Mouse (Mus musculus) c-Kit-positive CD71-negative TER-119-negative erythroid progenitor cells, embryonic 14.5 days (primary cell): ENCODE results near the gene Tnrc6c.
A peak's percentile ranks its signal among the peaks of the same experiment; 100 is the strongest.

Experiments
- DNase-seq: peaks from one replicate; pipeline ENCODE4 v3.0.0-alpha.2; 2013; ENCODE audit warnings: low read depth

Tnrc6c gene

DNA sequence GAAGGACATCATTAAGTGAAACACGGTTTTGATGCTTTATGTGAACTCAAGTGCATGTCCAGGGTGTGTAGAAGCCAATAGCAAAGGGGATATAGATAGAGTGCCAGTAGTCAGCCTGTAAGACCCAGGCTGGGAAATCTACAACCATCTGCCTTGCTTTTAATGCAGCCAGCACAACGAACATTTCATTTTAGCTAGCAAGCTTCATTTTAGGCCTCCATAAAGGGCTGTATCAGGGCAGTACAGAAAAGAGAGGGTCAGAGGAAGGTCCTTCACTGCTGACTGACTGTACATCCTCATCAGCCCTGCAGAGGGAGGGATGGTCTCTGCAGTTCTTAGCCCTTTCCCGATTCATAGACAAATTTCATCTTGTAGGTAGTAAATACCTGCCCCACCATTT lies 23.0 kb downstream of the Tnrc6c start:
- no peak for DNase-seq

DNA sequence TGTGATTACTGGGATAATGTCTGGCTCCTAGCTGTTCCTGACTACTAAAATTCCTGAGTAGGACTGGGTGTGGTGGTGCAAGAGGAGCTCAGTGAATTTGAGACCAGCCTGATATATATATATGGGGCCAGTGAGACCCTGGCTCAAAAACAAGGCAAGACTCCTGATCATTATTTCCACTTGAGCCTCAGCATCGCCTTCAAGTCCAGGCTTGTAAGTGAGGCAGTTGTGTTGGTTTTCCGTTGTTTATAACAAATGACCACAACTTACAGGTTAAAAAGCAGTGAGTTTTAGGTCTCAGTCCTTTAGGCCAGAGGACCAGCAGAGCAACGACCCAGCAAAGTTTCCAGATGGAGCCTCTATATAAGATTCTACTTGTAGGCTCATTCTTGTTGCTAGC lies 23.5 kb downstream of the Tnrc6c start:
- no peak for DNase-seq

DNA sequence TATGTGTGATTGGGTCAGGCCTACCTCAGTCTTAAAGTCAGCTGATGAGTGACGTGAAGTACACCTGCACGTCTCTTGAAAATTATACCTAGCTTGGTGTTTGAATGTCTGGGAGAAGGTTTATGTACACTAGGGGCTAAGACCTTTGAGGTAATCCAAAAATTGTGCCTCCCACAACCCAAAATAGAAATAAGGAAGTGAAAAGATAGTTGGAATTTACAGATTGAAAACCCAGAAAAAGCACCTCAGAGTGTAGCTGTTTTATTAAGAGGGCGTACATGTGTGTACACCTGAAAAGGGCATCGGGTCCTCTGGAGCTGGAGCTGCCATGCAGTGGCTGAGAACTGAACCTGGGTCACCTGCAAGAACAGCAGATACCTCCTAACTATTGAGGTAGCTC lies 24.1 kb downstream of the Tnrc6c start:
- DNase-seq = no peak

DNA sequence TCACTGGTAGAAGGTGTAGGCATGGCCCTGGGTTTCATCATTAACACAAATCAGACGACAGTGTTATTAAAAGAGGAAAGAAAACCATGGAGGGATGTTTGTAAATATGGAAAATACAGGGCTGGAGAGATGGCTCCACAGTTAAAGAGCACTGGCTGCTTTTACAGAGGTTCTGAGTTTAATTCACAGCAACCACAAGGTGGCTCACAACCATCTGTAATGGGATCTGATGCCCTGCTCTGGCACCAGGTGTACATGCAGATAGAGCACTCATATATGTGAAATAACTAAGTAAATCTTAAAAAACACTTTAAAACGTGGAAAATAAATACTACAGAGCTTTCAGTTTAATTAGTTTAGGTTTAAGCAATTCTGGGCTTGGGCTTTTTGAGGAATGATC lies 24.7 kb downstream of the Tnrc6c start:
- DNase-seq = no peak

DNA sequence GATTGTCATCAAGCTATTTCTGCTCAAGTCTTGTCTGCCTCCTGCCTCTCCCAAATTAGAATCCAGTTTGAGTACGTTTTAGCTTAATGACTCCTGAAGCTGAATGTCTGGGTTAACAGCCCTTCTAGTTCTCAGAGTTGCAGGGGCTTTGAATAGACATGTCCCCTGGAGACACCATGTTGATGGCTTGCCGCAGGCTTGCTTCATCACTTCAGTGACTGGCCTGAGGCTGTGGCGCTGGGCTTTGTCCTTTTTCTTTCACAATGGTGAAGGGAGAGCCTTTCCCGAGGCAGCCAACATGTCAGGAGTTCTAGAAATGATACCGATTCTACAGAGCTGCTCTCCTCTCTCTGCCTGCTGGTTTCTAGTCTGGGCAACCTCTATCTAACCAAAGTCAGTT lies 30.6 kb downstream of the Tnrc6c start:
- DNase-seq = no peak

DNA sequence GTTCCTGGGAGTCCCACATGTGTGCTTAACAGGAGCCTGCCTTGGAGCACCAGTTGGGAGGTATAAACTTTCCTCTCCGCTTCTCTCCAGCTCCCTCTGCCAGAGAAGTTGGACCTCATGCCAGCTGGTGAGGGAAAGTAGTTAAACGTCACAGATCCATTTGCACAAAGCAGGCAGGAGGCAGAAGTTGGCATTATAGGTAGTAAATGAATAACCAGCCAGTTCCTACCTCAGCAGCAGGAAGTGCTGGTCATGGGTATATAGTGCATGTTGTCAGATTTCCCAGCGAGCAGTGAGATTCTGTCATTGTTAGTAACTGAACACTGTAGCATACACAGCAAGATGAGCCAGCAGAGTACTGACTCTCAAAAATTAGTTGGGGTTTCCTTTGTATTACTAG lies 31.4 kb downstream of the Tnrc6c start:
- DNase-seq = no peak

DNA sequence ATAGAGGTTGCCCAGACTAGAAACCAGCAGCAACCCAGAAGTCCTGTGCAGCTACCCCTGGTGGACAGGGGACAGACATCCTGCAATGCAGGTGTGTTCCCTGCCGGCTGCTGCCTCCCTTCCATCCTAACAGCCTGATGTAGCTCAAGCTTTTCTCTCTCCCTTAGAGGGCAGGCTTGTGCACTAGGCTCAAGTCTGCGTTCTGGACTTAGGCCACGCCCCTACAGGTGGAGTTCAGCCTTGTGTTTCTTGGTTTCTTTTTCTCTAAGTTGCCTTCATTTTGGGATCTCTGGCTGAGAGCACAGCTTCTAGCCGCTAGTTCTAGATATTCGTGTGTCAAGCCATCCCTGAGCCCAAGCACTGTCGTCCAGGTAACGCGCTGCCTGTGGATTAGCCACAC lies 31.9 kb downstream of the Tnrc6c start:
- no peak for DNase-seq

DNA sequence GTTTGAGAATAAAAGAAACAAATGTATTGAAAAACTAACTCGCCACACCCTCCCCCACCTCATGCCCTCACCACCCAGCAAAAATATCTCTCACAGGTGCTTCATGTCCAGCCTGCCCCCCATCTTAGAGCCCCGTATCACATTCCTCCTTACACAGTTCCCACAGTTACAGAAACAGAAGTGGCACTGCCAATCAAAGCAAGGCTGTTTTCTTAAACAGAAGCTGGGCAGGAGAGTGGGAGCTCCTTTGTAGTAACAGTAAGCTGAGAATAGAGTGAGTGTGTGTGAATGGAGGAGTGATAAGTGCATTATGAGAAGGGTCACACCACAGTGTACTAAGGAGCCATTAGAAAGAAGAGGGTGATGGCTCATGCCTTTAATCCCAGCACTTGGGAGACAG lies 34.5 kb downstream of the Tnrc6c start:
- DNase-seq = no peak

DNA sequence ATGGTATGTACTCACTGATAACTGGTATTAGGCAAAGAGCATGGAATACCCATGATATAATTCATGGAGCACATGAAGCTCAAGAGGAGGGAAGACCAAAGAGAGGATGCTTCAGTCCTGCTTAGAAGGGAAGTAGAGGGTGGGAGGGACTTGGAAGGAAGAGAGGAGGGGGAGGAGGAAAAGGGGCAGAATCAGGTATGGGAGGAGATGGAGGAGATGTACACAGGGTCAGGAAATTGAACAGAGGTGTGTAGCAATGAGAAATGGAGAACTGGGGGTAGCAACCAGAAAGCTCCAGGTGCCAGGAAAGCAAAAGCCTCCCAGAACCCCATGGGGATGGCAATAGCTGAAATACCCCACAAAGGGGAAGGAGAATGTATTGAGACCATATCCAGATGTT lies 37.2 kb downstream of the Tnrc6c start:
- DNase-seq = no peak

DNA sequence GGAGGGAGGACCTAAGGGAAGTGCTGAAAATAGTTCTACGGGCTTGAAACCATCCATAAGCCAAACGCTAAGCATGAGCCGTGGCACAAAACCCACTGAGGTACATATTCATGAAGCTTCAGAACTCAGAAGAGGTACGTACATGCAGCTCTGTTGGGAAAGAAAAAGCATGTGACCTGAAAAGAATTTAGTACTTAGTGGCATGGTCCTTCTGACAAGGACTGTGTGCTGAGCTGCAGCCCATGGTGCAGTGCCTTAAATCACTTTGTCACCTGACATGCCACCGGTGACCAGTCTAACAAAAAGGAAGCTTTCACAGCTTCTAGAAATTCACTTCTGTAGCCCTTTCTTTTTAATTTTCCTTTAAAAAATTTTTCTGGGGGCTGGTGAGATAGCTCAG lies 40.0 kb downstream of the Tnrc6c start:
- no peak for DNase-seq

DNA sequence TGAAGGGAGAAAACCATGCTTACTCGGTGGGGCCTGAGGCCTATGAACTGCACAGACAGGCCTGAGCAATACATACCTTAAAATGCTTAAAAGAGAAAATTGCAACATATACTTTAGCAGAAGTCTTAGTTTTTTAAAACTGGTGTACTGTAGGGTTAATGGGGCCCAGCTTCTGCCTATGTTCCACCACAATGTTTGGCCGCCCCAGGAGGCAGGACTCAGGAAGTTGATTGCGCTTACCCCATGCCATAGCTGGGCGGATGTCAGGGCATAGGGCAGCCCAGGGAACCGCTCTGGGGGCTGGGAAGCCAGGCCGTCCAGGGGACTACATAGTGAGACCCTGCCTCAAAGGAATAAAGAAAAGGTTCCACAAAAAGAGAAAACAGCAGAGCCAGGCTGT lies 42.5 kb downstream of the Tnrc6c start:
- peak; percentile 13 for DNase-seq

DNA sequence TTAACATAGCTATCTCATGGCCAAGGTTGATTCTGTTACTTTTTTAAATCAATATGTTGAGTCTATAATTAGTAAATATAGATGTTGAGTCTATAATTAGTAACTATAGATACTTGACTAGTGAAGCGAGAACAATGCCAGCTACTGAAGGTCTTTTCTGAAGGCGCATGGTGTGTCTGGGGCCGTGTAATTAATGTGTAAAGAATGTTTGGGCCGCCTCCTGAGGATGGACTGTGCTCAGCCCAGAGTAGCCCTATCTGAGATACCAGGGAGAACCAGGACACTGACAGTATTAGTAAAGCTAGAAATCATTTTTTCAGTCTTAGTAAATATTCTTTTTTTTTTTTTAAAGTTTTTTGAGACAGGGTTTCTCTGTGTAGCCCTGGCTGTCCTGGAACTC lies 46.8 kb downstream of the Tnrc6c start:
- no peak for DNase-seq

DNA sequence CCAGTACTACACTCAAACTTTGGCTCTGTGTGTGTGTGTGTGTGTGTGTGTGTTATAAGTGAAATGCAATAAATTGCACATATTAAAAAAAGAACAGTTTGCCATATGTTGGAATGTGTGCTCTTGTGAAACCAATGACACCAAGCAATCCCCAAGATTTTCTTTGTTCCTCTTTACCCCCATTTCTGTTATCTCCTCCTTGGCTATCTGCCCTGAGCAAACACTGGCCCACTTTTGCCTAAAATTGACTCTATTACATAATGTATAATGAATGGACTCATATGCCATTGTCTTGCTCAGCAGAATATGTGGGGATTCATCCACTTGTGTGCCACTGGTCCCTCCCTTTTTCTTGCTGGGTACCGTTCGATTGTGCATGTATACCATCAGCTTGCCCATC lies 52.2 kb downstream of the Tnrc6c start:
- no peak for DNase-seq

DNA sequence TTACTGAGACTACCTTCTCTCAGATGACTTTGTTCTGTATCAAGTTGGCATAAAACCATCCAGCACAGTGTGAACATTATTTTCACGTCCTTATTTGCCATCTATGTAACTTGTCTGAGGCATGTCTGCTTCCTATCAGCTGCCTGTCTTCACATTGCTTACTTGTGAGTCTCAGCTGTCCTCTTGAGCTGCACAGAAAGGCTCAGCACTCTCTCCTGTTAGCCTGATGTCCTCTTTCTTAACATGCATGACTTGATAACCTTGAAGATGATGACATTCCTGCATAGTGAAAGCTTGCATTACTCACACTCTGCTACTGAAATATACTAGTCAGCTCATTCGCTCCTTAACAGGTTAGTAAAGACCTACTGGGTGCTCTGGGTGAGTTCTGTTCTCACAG lies 53.1 kb downstream of the Tnrc6c start:
- no peak for DNase-seq

DNA sequence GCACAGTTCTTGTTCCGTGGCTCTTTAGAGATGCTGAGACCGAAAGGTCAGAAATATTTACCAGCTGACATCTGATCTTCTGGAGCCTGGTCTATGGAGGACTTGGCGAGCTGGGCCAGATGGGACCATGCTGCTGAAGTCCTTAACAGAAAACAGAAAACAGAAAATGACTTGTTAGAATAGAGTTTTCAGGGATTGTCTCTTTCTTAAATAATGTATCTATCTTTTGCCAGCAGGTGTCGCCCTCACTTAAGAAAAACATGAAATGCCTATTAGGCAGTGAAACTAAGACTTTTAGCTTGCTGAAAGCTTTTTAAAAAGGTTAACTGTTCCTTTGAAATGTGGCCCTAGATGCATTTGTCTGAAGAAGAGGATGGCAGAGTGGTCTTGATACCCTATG lies 55.2 kb downstream of the Tnrc6c start:
- peak; percentile 70 for DNase-seq

DNA sequence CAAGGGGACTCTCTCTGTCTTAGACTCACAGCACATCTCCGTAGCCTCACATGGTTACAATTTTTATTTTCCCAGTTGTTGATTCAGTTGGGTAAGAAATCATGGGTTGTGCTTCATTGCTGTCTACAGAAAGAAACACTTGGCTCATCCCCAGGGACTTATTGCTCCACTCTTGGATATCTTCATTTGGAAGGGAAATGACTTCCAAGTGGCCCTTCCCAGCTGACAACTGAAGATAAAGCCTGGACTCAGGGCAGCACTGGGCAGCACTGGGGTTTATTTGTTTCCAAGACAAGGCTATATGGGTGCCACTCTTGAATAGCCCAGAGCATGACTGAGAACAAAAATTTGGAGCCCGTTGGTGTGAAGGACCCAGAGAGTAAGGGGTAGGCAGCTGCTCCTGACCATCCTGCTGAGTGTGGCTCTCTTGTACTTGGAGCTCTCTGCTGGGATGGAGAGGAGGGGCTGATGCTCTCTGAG lies 56.8 kb downstream of the Tnrc6c start:
- DNase-seq = no peak

DNA sequence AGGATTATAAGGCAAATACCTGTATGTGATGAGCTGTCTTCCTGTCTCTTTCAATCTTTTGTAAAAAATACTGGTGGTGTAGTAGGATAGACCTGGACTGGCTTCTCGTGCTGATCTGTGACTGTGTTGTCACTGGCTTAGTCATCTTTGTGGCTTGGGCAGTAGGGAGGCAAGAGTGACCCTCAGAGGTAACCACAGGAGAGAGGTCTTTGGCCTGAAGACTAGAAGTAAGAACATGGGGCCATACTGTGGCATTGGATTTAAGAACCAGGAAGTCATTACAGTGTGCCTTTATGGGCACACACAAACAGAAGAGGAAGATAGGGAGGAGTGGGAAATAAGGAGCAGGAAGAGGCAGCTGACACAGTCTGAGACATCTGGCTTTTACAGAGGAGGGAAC lies 58.0 kb downstream of the Tnrc6c start:
- no peak for DNase-seq

DNA sequence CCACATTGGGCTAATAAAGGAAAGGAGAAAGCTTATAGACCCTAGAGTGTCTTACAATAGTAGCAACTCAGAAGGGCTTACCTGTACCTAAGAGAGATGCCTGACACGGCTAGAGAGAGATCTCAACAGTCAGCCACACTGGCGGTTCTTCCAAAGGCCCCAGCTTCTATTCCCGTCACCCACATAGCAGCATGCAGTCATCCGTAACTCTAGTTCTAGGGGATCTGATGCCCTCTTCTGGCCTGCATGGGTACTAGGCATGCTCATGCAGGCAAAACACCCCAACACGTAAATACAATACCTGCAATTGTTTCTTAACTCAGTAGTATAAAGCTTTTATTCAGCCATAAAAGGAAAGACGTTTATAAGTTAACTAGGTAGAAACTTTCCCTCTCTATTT lies 59.3 kb downstream of the Tnrc6c start:
- no peak for DNase-seq

DNA sequence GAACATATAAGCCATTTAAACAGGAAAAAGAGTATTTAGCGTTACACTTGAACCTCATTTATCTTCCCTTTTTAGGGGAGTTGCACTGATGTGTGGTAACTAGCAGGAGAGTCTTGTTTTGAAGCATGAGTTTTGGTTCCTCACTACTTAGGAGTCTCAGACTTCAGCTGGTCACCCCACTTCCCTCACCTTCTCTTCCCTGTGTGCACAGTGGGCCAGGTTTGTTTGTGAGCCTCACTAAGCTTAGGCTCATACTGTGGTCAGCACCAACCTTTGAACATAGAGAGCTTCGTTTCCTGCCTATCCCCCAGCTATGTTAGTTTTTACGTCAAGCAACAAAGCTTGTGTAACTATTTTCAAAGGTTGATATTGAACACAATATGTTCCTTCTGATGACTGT lies 64.7 kb downstream of the Tnrc6c start:
- DNase-seq = no peak

DNA sequence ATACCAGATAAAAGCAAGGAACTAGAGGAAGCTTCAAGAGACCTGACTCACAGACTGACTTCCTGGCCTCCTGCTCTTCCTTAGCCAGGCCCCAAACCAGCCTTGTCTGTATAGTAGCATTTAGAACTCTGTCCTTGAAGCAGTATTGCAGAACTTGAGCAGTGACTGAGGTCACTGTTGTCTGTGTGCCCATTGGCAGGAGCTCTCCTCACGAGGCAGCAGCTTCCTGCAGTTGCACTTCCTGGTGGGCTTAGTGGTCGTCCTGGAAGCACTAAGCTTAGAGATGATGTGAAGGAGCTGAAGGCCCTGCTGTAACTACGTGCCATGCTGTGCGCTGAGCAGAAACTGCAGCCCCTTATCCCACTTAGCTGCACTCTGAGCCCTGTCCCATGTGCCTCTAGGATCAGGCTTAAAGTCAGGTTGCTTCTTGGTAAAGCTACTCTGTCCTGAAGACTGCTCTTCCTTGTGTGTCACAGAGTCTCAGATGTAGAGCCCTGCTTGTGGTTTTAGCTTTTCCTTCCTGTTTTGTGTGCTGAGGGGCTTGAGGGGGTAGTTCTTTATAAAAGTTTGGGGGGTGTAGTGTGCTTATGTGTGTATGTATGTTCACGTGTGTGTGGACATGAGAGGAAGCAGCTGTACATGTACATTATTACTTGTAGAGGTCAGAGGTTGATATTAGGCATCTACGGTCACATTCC lies 70.7 kb downstream of the Tnrc6c start:
- DNase-seq = no peak

DNA sequence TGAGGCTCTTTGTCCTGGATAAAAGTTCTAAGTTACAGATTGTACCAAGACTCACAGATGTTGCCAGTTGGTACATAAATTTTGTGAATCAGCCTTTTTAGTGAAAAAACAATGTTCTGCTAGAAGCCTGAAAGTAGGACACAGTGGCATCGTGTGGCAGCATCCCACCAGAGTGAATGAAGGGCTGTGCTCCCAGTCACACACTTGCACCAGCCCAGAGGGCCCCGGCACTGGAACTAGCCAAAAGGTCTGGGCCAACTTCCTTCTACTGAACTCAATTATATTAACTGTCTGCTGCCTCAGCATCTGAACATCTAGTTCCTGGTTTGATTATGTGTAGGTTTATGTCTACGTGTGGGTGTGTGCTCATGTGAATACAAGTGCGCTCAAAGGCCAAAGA lies 72.9 kb downstream of the Tnrc6c start:
- DNase-seq = no peak

DNA sequence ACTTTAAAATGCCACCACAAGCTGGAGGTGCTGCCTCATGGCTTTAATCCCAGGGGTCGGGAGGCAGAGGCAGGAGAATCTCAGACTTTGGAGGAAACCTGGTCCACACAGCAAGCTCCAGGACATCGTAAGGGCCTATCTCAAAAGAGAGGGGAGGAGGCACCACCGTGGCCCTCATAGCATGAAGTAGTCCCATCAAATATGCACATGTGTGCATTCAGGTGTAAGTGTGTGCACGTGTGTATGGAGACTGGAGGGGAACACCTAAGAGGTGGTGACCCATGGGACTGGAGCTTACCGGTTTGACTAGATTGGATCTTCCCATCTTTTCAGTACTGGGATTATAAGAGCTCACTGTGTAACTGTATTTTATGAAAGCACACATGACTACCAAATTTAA lies 74.2 kb downstream of the Tnrc6c start:
- no peak for DNase-seq

DNA sequence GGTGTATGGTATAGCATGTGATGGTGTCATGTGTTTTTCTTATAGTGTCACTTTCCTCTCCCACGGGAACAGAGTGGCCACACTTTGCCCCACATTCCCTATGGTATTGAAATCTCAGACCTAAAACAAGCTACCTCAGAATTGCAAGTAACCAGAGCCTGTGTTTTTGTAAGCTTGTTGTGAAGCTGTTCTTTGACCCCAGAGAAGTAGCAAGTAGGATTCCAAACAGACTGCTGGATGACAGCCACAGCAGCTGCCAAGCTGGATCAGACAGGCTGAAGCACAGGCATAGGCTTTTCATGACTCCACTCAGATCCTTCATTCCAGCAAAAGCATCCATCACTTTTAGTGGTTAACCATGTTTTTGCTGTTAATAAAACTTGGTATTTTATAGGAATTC lies 74.8 kb downstream of the Tnrc6c start:
- DNase-seq = no peak

DNA sequence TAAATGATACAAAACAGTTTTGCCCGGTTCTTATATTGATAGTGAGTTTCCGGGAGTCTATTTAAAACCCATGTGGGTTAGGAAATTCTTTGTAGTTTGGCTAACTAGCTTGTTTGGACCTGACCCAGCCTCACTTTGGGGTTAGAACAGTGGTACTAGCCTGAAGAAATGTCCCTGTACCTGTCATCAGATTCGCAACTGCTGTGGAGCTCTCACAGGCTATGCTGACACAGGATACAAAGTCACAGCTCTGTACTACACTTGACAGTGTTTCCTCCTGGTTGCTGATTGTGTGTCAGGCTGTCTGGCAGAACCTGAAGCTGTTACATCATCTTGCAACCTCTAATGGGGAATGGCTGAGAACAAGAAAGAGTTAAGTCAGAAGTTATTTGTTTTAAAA lies 75.3 kb downstream of the Tnrc6c start:
- no peak for DNase-seq
